Mouse (Mus musculus): ENCODE measurements at regions not wholly inside any gene's neighbourhood (a gene's known extent, or its start where the extent isn't known, plus 50 kb on each side); places are given as distances from the start of the nearest gene placed in this dataset.

DNA sequence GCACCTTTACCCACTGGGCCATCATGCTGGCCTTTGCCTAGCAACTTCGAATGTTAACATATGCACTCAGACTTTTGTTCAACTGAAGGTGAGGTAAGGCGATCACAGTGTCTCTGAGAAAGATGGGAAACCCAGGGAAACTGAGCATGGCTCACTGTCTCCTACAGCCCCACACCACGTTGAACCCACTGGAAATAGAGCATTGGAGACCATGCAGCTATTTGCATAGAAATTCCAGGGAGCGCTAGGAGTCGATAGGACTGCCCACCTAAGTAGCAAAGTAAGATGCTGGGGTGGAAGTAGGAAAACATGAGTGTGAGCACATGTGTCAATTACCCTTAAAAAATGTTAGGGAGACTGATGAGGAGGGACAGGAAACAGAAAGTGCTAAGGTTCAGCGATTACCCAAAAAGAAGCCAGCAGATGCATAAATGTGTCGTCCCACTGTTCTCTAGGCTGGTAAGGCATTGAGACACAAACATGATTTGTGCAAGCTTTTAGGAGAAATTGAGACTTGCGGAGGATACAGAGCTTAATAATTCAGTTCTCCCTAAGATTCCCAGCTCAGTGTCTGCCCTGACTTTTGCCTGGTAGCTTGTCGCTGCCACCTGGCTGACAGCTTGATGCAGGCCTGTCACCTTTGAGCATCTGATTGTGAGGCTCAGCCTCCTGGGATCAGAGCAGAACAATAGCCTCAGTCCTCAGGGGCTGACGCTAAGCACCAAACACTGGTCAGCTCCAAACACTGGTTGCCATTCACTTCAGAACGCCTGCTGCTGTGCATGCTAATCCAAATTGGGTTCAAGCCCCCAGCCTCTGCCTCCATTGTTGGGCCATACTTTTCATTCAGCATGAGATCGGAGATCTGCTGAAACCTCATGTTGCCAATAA, 183.7 kb upstream of the Rgma start:
- Histone ChIP-seq H3K4me2 (no peak overlapping the region), H3K9ac (no peak overlapping the region), H3K36me3 (no peaks in the 10 kb centered on the region), H3K9me3 (replicated peaks) (no peaks in the 10 kb centered on the region), H3K4me1 (replicated peaks) (no peaks in the 10 kb centered on the region), H3K4me3 (no peak overlapping the region), H3K27me3 (0 out of 2 replicates have a peak, but pooled peaks cover 6% of the 10 kb centered on the region), H3K27ac (no peak overlapping the region)
- 54% methylated on average over 12 of the region's 12 CpGs for WGBS
- no peak for ATAC-seq (replicated peaks; ENCODE audit: insufficient number of reproducible peaks, insufficient read depth, low FRiP score, low read depth)

DNA sequence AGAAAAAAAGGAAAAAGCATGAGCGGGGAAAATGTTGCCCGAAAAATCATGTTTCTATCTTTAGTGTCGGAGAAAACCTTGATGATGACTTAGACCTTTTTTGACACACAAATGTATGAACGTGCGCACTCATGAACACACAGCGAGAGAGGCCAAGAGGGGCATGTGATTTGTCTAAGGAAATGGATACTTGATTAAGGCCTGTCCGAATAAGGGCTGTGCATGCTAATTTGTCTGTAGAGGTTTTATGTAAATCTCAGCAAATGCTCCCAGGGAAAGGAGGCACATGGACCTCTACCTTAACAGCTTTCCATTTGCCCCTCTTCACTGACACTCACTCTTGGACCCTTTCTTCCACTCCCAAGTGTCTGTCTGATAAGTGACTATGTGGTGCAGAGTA, 182.5 kb upstream of the Rgma start:
- 87% methylated on average over 7 of the region's 7 CpGs for WGBS
- no peaks in the 10 kb centered on the region for H3K36me3 ChIP-seq
- no peaks in the 10 kb centered on the region for H3K4me1 ChIP-seq (replicated peaks)
- no peak for ATAC-seq (replicated peaks; ENCODE audit: insufficient number of reproducible peaks, insufficient read depth, low FRiP score, low read depth)
- H3K9ac ChIP-seq, result no peak overlapping the region
- H3K4me2 ChIP-seq, result no peak overlapping the region
- no peaks in the 10 kb centered on the region for H3K9me3 ChIP-seq (replicated peaks)
- no peak overlapping the region for H3K4me3 ChIP-seq
- H3K27ac ChIP-seq, result no peak overlapping the region
- 0 out of 2 replicates have a peak, but pooled peaks cover 6% of the 10 kb centered on the region for H3K27me3 ChIP-seq

- Histone ChIP-seq H3K4me3 (no peak overlapping the region), H3K4me2 (no peak overlapping the region), H3K36me3 (no peaks in the 10 kb centered on the region), H3K27ac (no peak overlapping the region), H3K27me3 (0 out of 2 replicates have a peak, but pooled peaks cover 6% of the 10 kb centered on the region), H3K9me3 (replicated peaks) (no peaks in the 10 kb centered on the region), H3K9ac (no peak overlapping the region), H3K4me1 (replicated peaks) (no peaks in the 10 kb centered on the region)
- 36% methylated on average over 4 of the region's 4 CpGs for WGBS
- no peak for ATAC-seq (replicated peaks; ENCODE audit: insufficient number of reproducible peaks, insufficient read depth, low FRiP score, low read depth)
Measured at GRCm38 (mm10) chr7:73195306-73195705, 180.0 kb upstream of the Rgma start.

DNA sequence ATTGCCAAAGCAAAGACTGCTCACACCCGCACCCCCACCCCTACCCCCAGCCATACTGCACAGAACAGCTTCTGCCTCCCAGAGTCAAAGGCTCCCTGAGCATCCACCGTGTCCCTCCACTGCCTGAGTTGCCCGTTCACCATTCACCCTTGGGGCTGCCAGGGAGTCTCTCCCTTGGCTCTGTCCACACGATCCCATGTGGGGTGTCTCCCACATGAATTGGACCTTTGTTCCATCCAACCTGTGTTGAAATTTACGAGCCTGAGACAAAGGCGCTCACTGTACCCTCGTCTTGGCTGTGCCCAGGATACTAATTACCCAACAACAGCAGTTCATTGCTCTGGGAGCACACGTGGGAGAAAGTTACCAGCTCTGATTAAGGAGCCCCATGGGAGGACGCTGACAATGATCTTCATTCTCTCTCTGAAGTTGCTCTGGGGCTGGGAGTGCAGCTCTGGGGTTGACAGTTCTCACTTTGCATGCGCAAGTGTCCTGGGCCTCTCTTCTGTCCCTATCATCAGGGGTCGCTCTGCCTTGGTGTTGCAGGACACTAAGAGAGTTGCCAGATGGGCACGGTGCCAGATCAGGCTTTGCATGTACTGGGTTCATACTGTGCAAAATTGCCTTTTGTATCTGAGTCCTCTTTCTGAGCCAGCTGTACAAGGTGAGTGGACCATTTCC, 178.3 kb upstream of the Rgma start:
- WGBS, result 65% methylated on average over 12 of the region's 12 CpGs
- H3K4me1 ChIP-seq (replicated peaks), result no peaks in the 10 kb centered on the region
- no peak overlapping the region for H3K4me2 ChIP-seq
- H3K36me3 ChIP-seq, result no peaks in the 10 kb centered on the region
- H3K4me3 ChIP-seq, result no peak overlapping the region
- no peak overlapping the region for H3K9ac ChIP-seq
- no peaks in the 10 kb centered on the region for H3K27me3 ChIP-seq
- no peak for ATAC-seq (replicated peaks; ENCODE audit: insufficient number of reproducible peaks, insufficient read depth, low FRiP score, low read depth)
- H3K27ac ChIP-seq, result no peak overlapping the region
- no peaks in the 10 kb centered on the region for H3K9me3 ChIP-seq (replicated peaks)

- Histone ChIP-seq H3K27ac (no peak overlapping the region), H3K9me3 (replicated peaks) (no peaks in the 10 kb centered on the region), H3K9ac (no peak overlapping the region), H3K36me3 (no peaks in the 10 kb centered on the region), H3K4me3 (no peak overlapping the region), H3K4me2 (no peak overlapping the region), H3K27me3 (no peaks in the 10 kb centered on the region), H3K4me1 (replicated peaks) (no peaks in the 10 kb centered on the region)
- 58% methylated on average over 5 of the region's 5 CpGs for WGBS
- no peak for ATAC-seq (replicated peaks; ENCODE audit: insufficient number of reproducible peaks, insufficient read depth, low FRiP score, low read depth)
Measured at GRCm38 (mm10) chr7:73198069-73198468, 177.2 kb upstream of the Rgma start.

GRCm38 (mm10) chr7:73199967-73200366, 175.3 kb upstream of the Rgma start:
- WGBS, result 82% methylated on average over 6 of the region's 6 CpGs
- no peaks in the 10 kb centered on the region for H3K9me3 ChIP-seq (replicated peaks)
- H3K27me3 ChIP-seq, result no peaks in the 10 kb centered on the region
- no peak for ATAC-seq (replicated peaks; ENCODE audit: insufficient number of reproducible peaks, insufficient read depth, low FRiP score, low read depth)
- H3K36me3 ChIP-seq, result no peaks in the 10 kb centered on the region
- H3K4me3 ChIP-seq, result no peak overlapping the region
- H3K4me2 ChIP-seq, result no peak overlapping the region
- H3K4me1 ChIP-seq (replicated peaks), result no peaks in the 10 kb centered on the region
- H3K9ac ChIP-seq, result no peak overlapping the region
- no peak overlapping the region for H3K27ac ChIP-seq

DNA sequence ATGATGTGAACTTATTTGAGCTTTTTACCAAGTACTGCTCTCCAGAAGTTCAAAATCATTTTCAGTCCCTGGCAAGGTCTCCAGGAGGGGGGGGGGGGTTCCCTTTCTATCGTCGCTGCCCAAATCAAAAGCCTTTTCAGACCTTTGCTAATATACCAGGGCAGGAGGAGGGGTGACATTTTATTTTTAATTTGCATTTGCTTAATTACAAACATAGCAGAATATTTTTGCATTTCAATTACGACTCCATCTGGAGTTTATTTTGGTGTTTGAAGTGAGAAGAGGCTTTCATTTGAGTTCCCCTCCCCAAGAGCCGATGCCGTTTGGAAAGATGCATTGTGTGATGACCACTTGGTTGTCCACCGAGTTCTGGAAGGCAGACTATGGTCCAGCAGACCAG, 174.0 kb upstream of the Rgma start:
- Histone ChIP-seq H3K4me3 (no peak overlapping the region), H3K4me1 (replicated peaks) (no peaks in the 10 kb centered on the region), H3K27me3 (no peaks in the 10 kb centered on the region), H3K36me3 (no peaks in the 10 kb centered on the region), H3K9ac (no peak overlapping the region), H3K27ac (no peak overlapping the region), H3K9me3 (replicated peaks) (no peaks in the 10 kb centered on the region), H3K4me2 (no peak overlapping the region)
- no peak for ATAC-seq (replicated peaks; ENCODE audit: insufficient number of reproducible peaks, insufficient read depth, low FRiP score, low read depth)
- WGBS, result 74% methylated on average over 6 of the region's 6 CpGs

DNA sequence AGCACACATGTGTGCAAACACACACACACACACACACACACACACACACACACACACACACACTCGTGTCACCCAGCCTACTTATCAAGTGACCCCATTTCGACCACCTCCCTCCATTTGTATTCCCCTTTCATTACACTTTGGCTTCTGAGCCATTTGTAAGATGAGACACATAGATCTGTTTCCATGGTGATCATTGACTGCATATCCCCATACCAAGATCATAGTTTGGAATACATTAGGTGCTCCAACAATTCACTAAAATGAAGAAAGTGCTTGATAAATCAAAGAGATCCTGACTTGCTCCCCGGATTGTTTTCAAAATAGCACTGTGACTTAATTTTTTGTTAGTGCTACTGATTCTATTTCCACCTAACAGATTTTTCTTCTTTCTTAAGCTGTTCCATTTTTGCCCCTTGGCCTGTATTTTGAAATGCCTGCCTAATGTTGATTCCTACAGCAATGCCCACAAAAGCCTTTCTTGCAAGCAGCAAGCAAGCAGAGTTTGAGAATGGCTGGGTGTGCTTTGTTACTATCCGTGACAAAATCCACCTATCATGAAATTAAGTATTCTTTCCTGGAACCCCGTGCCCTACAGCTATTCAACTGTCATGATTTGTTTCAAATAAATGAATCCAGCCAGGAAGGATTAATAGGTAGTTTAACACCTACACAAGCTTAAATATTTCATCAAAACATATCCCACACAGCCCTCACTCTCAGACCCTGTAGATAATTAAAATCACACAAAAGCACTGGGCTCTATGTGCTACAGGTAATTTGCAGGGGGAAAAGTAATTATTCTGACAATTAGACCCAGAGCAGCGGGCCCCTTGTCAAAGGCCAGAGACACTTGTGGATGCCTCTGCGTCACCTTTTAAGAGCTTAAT, 168.1 kb upstream of the Rgma start:
- Histone ChIP-seq H3K4me2 (no peak overlapping the region), H3K9me3 (replicated peaks) (no peaks in the 10 kb centered on the region), H3K4me1 (replicated peaks) (peaks cover 4% of the 10 kb centered on the region; the same call in 1 of the 2 replicates), H3K36me3 (no peaks in the 10 kb centered on the region), H3K27ac (no peak overlapping the region), H3K27me3 (no peaks in the 10 kb centered on the region), H3K9ac (no peak overlapping the region), H3K4me3 (no peak overlapping the region)
- WGBS, result 76% methylated on average over 7 of the region's 7 CpGs
- ATAC-seq (replicated peaks; ENCODE audit: insufficient number of reproducible peaks, insufficient read depth, low FRiP score, low read depth), result no peak

GRCm38 (mm10) chr7:73208479-73208816, 166.9 kb upstream of the Rgma start:
- no peak overlapping the region for H3K9ac ChIP-seq
- H3K27me3 ChIP-seq, result no peaks in the 10 kb centered on the region
- no peak for ATAC-seq (replicated peaks; ENCODE audit: insufficient number of reproducible peaks, insufficient read depth, low FRiP score, low read depth)
- H3K4me1 ChIP-seq (replicated peaks), result peaks cover 4% of the 10 kb centered on the region; the same call in 1 of the 2 replicates
- H3K9me3 ChIP-seq (replicated peaks), result no peaks in the 10 kb centered on the region
- no peak overlapping the region for H3K4me3 ChIP-seq
- H3K27ac ChIP-seq, result no peak overlapping the region
- 68% methylated on average over 4 of the region's 4 CpGs for WGBS
- no peaks in the 10 kb centered on the region for H3K36me3 ChIP-seq
- H3K4me2 ChIP-seq, result no peak overlapping the region

- Histone ChIP-seq H3K4me2 (0 out of 2 replicates have a peak overlapping the region, but pooled peaks have one; percentile 4), H3K27ac (no peak overlapping the region), H3K4me3 (no peak overlapping the region), H3K9ac (no peak overlapping the region), H3K27me3 (no peaks in the 10 kb centered on the region), H3K4me1 (replicated peaks) (peaks cover 4% of the 10 kb centered on the region; the same call in 1 of the 2 replicates), H3K36me3 (no peaks in the 10 kb centered on the region), H3K9me3 (replicated peaks) (no peaks in the 10 kb centered on the region)
- 34% methylated on average over 18 of the region's 18 CpGs for WGBS
- ATAC-seq (replicated peaks; ENCODE audit: insufficient number of reproducible peaks, insufficient read depth, low FRiP score, low read depth), result no peak
Measured at GRCm38 (mm10) chr7:73208817-73209602, 166.3 kb upstream of the Rgma start.

Data from heart, embryonic 15.5 days (tissue).